Mouse (Mus musculus): ENCODE measurements around the gene Ppcdc. TPM values are rescaled to one million over a fixed set of nuclear protein-coding genes. Genes with fewer than 3 reads are reported as not detected.
"Not testable (repeated sequence)": the region's sequence is repeated elsewhere in the genome, so short reads cannot be mapped to it uniquely, and the experiment has no call there.

The Ppcdc gene
- polyA plus RNA-seq, 1 experiment from 2014 or later: 26.0 TPM

- WGBS: 94% methylated on average over 4 of the region's 4 CpGs
- H3K4me2 ChIP-seq; H3K36me3 ChIP-seq; ATAC-seq (ENCODE audit: low FRiP score); H3K4me3 ChIP-seq; H3K27ac ChIP-seq; H3K4me1 ChIP-seq (replicated peaks); H3K27me3 ChIP-seq; H3K9me3 ChIP-seq; H3K9ac ChIP-seq: not testable (repeated sequence)
Measured at GRCm38 (mm10) chr9:57427123-57427522, 12.8 kb downstream of the Ppcdc start.

- Histone ChIP-seq H3K36me3 (no peaks in the 10 kb centered on the region; the same call in 1 of the 2 replicates), H3K27me3 (no peaks in the 10 kb centered on the region), H3K9me3 (no peaks in the 10 kb centered on the region), H3K9ac (no peak overlapping the region), H3K4me3 (no peak overlapping the region), H3K4me1 (replicated peaks) (peaks cover 16% of the 10 kb centered on the region), H3K4me2 (no peak overlapping the region), H3K27ac (no peak overlapping the region)
- no peak for ATAC-seq (ENCODE audit: low FRiP score)
- WGBS: 90% methylated on average over 3 of the region's 3 CpGs
Measured at GRCm38 (mm10) chr9:57425116-57425515, 14.8 kb downstream of the Ppcdc start.

- Histone ChIP-seq H3K27ac (no peak overlapping the region), H3K9me3 (no peaks in the 10 kb centered on the region), H3K4me1 (replicated peaks) (peaks cover 19% of the 10 kb centered on the region), H3K4me3 (no peak overlapping the region), H3K9ac (no peak overlapping the region), H3K36me3 (peaks cover 3% of the 10 kb centered on the region; the same call in 1 of the 2 replicates), H3K27me3 (no peaks in the 10 kb centered on the region), H3K4me2 (no peak overlapping the region)
- 80% methylated on average over 6 of the region's 6 CpGs for whole genome bisulfite sequencing
- no peak for ATAC-seq (ENCODE audit: low FRiP score)
Measured at GRCm38 (mm10) chr9:57424066-57424465, 15.9 kb downstream of the Ppcdc start.

- H3K27me3 ChIP-seq: no peaks in the 10 kb centered on the region
- peaks cover 9% of the 10 kb centered on the region; the same call in 1 of the 2 replicates for H3K36me3 ChIP-seq
- no peak overlapping the region for H3K4me2 ChIP-seq
- H3K27ac ChIP-seq: peak overlapping the region; percentile 18; the same call in 1 of the 2 replicates
- H3K9me3 ChIP-seq: no peaks in the 10 kb centered on the region
- no peak for ATAC-seq (ENCODE audit: low FRiP score)
- H3K9ac ChIP-seq: no peak overlapping the region
- H3K4me3 ChIP-seq: no peak overlapping the region
- H3K4me1 ChIP-seq (replicated peaks): peaks cover 19% of the 10 kb centered on the region
- WGBS: 59% methylated on average over 5 of the region's 5 CpGs
Measured at GRCm38 (mm10) chr9:57421688-57422111, 18.2 kb downstream of the Ppcdc start.

- H3K4me1 ChIP-seq (replicated peaks): peaks cover 19% of the 10 kb centered on the region
- peak overlapping the region; percentile 65 for H3K27ac ChIP-seq
- ATAC-seq (ENCODE audit: low FRiP score): 0 out of 2 replicates have a peak, but pooled peaks have one; percentile 13
- no peak overlapping the region for H3K4me2 ChIP-seq
- WGBS: 74% methylated on average over 9 of the region's 9 CpGs
- peaks cover 9% of the 10 kb centered on the region; the same call in 1 of the 2 replicates for H3K36me3 ChIP-seq
- H3K27me3 ChIP-seq: no peaks in the 10 kb centered on the region
- H3K4me3 ChIP-seq: no peak overlapping the region
- no peaks in the 10 kb centered on the region for H3K9me3 ChIP-seq
- 0 out of 2 replicates have a peak overlapping the region, but pooled peaks have one; percentile 3 for H3K9ac ChIP-seq
Measured at GRCm38 (mm10) chr9:57421121-57421571, 18.8 kb downstream of the Ppcdc start.

- Histone ChIP-seq H3K4me1 (replicated peaks) (peaks cover 19% of the 10 kb centered on the region), H3K27me3 (no peaks in the 10 kb centered on the region), H3K36me3 (peaks cover 9% of the 10 kb centered on the region; the same call in 1 of the 2 replicates), H3K9me3 (no peaks in the 10 kb centered on the region), H3K27ac (peak overlapping the region; percentile 65), H3K9ac (0 out of 2 replicates have a peak overlapping the region, but pooled peaks have one; percentile 39), H3K4me3 (no peak overlapping the region), H3K4me2 (0 out of 2 replicates have a peak overlapping the region, but pooled peaks have one; percentile 4)
- ATAC-seq (ENCODE audit: low FRiP score): peak; percentile 83
- 56% methylated on average over 20 of the region's 20 CpGs for WGBS
Measured at GRCm38 (mm10) chr9:57420321-57421120, 19.4 kb downstream of the Ppcdc start.

GRCm38 (mm10) chr9:57419521-57420267, 20.2 kb downstream of the Ppcdc start:
- ATAC-seq (ENCODE audit: low FRiP score): no peak
- no peak overlapping the region for H3K4me2 ChIP-seq
- H3K27ac ChIP-seq: peak overlapping the region; percentile 65; the same call in 1 of the 2 replicates
- WGBS: 89% methylated on average over 16 of the region's 16 CpGs
- H3K9ac ChIP-seq: peak overlapping the region; percentile 39; the same call in 1 of the 2 replicates
- H3K36me3 ChIP-seq: peaks cover 10% of the 10 kb centered on the region
- H3K4me3 ChIP-seq: no peak overlapping the region
- no peaks in the 10 kb centered on the region for H3K9me3 ChIP-seq
- peaks cover 19% of the 10 kb centered on the region for H3K4me1 ChIP-seq (replicated peaks)
- H3K27me3 ChIP-seq: no peaks in the 10 kb centered on the region

GRCm38 (mm10) chr9:57417341-57417740, 22.6 kb downstream of the Ppcdc start:
- no peaks in the 10 kb centered on the region for H3K27me3 ChIP-seq
- no peak overlapping the region for H3K27ac ChIP-seq
- no peaks in the 10 kb centered on the region for H3K9me3 ChIP-seq
- WGBS: 87% methylated on average over 8 of the region's 8 CpGs
- H3K36me3 ChIP-seq: peaks cover 30% of the 10 kb centered on the region
- H3K4me2 ChIP-seq: no peak overlapping the region
- H3K9ac ChIP-seq: no peak overlapping the region
- H3K4me1 ChIP-seq (replicated peaks): peaks cover 19% of the 10 kb centered on the region
- no peak for ATAC-seq (ENCODE audit: low FRiP score)
- no peak overlapping the region for H3K4me3 ChIP-seq

GRCm38 (mm10) chr9:57407120-57407905, 32.6 kb downstream of the Ppcdc start:
- Histone ChIP-seq H3K4me2 (no peak overlapping the region), H3K9ac (no peak overlapping the region), H3K4me3 (no peak overlapping the region), H3K4me1 (replicated peaks) (no peaks in the 10 kb centered on the region), H3K9me3 (no peaks in the 10 kb centered on the region), H3K36me3 (peaks cover 5% of the 10 kb centered on the region), H3K27ac (no peak overlapping the region), H3K27me3 (no peaks in the 10 kb centered on the region)
- 91% methylated on average over 9 of the region's 9 CpGs for WGBS
- no peak for ATAC-seq (ENCODE audit: low FRiP score)

GRCm38 (mm10) chr9:57406395-57406794, 33.5 kb downstream of the Ppcdc start:
- Histone ChIP-seq H3K4me1 (replicated peaks) (no peaks in the 10 kb centered on the region), H3K27me3 (no peaks in the 10 kb centered on the region), H3K9me3 (no peaks in the 10 kb centered on the region), H3K36me3 (no peaks in the 10 kb centered on the region), H3K4me3 (no peak overlapping the region), H3K9ac (no peak overlapping the region), H3K27ac (no peak overlapping the region), H3K4me2 (no peak overlapping the region)
- no peak for ATAC-seq (ENCODE audit: low FRiP score)
- 95% methylated on average over 5 of the region's 5 CpGs for WGBS

- H3K4me1 ChIP-seq (replicated peaks): no peaks in the 10 kb centered on the region
- no peak overlapping the region for H3K4me3 ChIP-seq
- H3K4me2 ChIP-seq: no peak overlapping the region
- H3K27ac ChIP-seq: no peak overlapping the region
- H3K27me3 ChIP-seq: no peaks in the 10 kb centered on the region
- peaks cover 10% of the 10 kb centered on the region for H3K9me3 ChIP-seq
- no peak for ATAC-seq (ENCODE audit: low FRiP score)
- no peak overlapping the region for H3K9ac ChIP-seq
- 91% methylated on average over 5 of the region's 5 CpGs for WGBS
- H3K36me3 ChIP-seq: no peaks in the 10 kb centered on the region
Measured at GRCm38 (mm10) chr9:57404036-57404435, 35.9 kb downstream of the Ppcdc start.

All from hindbrain, embryonic 13.5 days (tissue).